Mouse (Mus musculus) kidney, adult 2 months (tissue): ENCODE data around the gene Add3.

Source experiments
- CTCF ChIP-seq: fragments of 200-500 bp; conservative IDR thresholded peaks from 2 replicates; pipeline ENCODE4 v1.5.1; 2011; ENCODE audit warnings: low read depth, mild to moderate bottlenecking, control low read depth, low read length, moderate library complexity, mixed read lengths; ENCODE audit not compliant: insufficient read depth, insufficient read length
- POLR2A ChIP-seq: fragments of 200-500 bp; IDR thresholded peaks from one replicate; pipeline ENCODE4 v1.6.1; 2011; ENCODE audit warnings: low read depth, low read length, control low read depth

- TF ChIP-seq CTCF (no peak), POLR2A (no peak)
Observed at GRCm38 (mm10) chr19:53120483-53120882, 19.8 kb upstream of the Add3 start.
